Mouse (Mus musculus) testis, adult 2 months (tissue): ENCODE data around the gene Mtg2.

Experiments
- CTCF ChIP-seq: fragments of 200-500 bp; IDR thresholded peaks from 2 replicates; pipeline ENCODE4 v1.5.1; 2012; ENCODE audit warnings: low read depth, mild to moderate bottlenecking, inconsistent platforms, low read length, moderate library complexity; ENCODE audit not compliant: control insufficient read depth, insufficient read depth, insufficient replicate concordance
- POLR2A ChIP-seq: fragments of 200-500 bp; IDR thresholded peaks from 2 replicates; pipeline ENCODE4 v1.6.1; 2012; ENCODE audit warnings: low read depth, mild to moderate bottlenecking, inconsistent platforms, low read length, moderate library complexity; ENCODE audit not compliant: control insufficient read depth

GRCm38 (mm10) chr2:180133231-180133630 is 62.8 kb downstream of the Mtg2 start:
- TF ChIP-seq POLR2A, result no peak
- no peak for TF ChIP-seq CTCF
